Mouse (Mus musculus): ENCODE measurements at regions not wholly inside any gene's neighbourhood (a gene's known extent, or its start where the extent isn't known, plus 50 kb on each side); places are given as distances from the start of the nearest gene placed in this dataset.

GRCm38 (mm10) chr2:170255533-170255932 lies 107.6 kb upstream of the Zfp217 start:
- TF ChIP-seq CTCF (IDR thresholded peaks at IDR 0.05): no peak
- TF ChIP-seq EP300 (IDR thresholded peaks at IDR 0.05): no peak
